Mouse (Mus musculus): Measurements from ENCODE around the gene Bag5. TPM values are rescaled to one million over a fixed set of nuclear protein-coding genes. Genes with fewer than 3 reads are reported as not detected.

Gene Bag5
- polyA plus RNA-seq, 1 experiment, result 20.6 TPM

GRCm38 (mm10) chr12:111710091-111710490, 3.0 kb downstream of the Bag5 start:
- no peak overlapping the region for H3K4me3 ChIP-seq (ENCODE audit: insufficient read depth, poor library complexity, severe bottlenecking)
- H3K36me3 ChIP-seq (ENCODE audit: control insufficient read depth, insufficient read depth), result peaks cover 22% of the 10 kb centered on the region
- peaks cover 27% of the 10 kb centered on the region for H3K79me3 ChIP-seq (ENCODE audit: low read depth)
- H3ac ChIP-seq (ENCODE audit: control insufficient read depth, insufficient read length, low read depth), result no peak overlapping the region
- H3K27me3 ChIP-seq (ENCODE audit: control insufficient read depth, insufficient read depth, insufficient read length), result no peaks in the 10 kb centered on the region
- TF ChIP-seq FOSL1 (IDR thresholded peaks at IDR 0.05; ENCODE audit: insufficient read depth, low read length, poor library complexity, severe bottlenecking), result no peak
- no peak for TF ChIP-seq CTCF (IDR thresholded peaks at IDR 0.05; ENCODE audit: control insufficient read depth, insufficient read depth, insufficient read length)
- TF ChIP-seq CEBPB (IDR thresholded peaks at IDR 0.05; ENCODE audit: low read depth), result no peak
- TF ChIP-seq MAX (IDR thresholded peaks at IDR 0.05), result no peak
- TF ChIP-seq USF1 (IDR thresholded peaks at IDR 0.05; ENCODE audit: low read depth), result no peak
- no peak for TF ChIP-seq MYOD1 (IDR thresholded peaks at IDR 0.05; ENCODE audit: control insufficient read depth, insufficient read length, low read depth)
- no peak for TF ChIP-seq MYOG (IDR thresholded peaks at IDR 0.05; ENCODE audit: control insufficient read depth, extremely low read depth, insufficient read length)
- peaks cover 52% of the 10 kb centered on the region for H3K79me2 ChIP-seq (ENCODE audit: control insufficient read depth, insufficient read depth)

- no peak for TF ChIP-seq MAX (IDR thresholded peaks at IDR 0.05)
- no peak for TF ChIP-seq MYOG (IDR thresholded peaks at IDR 0.05; ENCODE audit: control insufficient read depth, extremely low read depth, insufficient read length)
- TF ChIP-seq USF1 (IDR thresholded peaks at IDR 0.05; ENCODE audit: low read depth), result no peak
- no peak for TF ChIP-seq CEBPB (IDR thresholded peaks at IDR 0.05; ENCODE audit: low read depth)
- TF ChIP-seq CTCF (IDR thresholded peaks at IDR 0.05; ENCODE audit: control insufficient read depth, insufficient read depth, insufficient read length), result no peak
- H3K4me3 ChIP-seq (ENCODE audit: insufficient read depth, poor library complexity, severe bottlenecking), result no peak overlapping the region
- H3ac ChIP-seq (ENCODE audit: control insufficient read depth, insufficient read length, low read depth), result no peak overlapping the region
- H3K79me3 ChIP-seq (ENCODE audit: low read depth), result peaks cover 19% of the 10 kb centered on the region
- H3K27me3 ChIP-seq (ENCODE audit: control insufficient read depth, insufficient read depth, insufficient read length), result no peaks in the 10 kb centered on the region
- peaks cover 33% of the 10 kb centered on the region for H3K79me2 ChIP-seq (ENCODE audit: control insufficient read depth, insufficient read depth)
- H3K36me3 ChIP-seq (ENCODE audit: control insufficient read depth, insufficient read depth), result peaks cover 22% of the 10 kb centered on the region
Observed at GRCm38 (mm10) chr12:111708181-111708580, 4.9 kb downstream of the Bag5 start.

- Histone ChIP-seq H3K79me2 (ENCODE audit: control insufficient read depth, insufficient read depth) (peaks cover 6% of the 10 kb centered on the region), H3K27me3 (ENCODE audit: control insufficient read depth, insufficient read depth, insufficient read length) (no peaks in the 10 kb centered on the region), H3K4me3 (ENCODE audit: insufficient read depth, poor library complexity, severe bottlenecking) (no peak overlapping the region), H3ac (ENCODE audit: control insufficient read depth, insufficient read length, low read depth) (no peak overlapping the region), H3K36me3 (ENCODE audit: control insufficient read depth, insufficient read depth) (peaks cover 16% of the 10 kb centered on the region), H3K79me3 (ENCODE audit: low read depth) (peaks cover 3% of the 10 kb centered on the region)
- TF ChIP-seq CEBPB (IDR thresholded peaks at IDR 0.05; ENCODE audit: low read depth) (no peak), MAX (IDR thresholded peaks at IDR 0.05) (peak; percentile 48)
Observed at GRCm38 (mm10) chr12:111705186-111705973, 7.7 kb downstream of the Bag5 start.

DNA sequence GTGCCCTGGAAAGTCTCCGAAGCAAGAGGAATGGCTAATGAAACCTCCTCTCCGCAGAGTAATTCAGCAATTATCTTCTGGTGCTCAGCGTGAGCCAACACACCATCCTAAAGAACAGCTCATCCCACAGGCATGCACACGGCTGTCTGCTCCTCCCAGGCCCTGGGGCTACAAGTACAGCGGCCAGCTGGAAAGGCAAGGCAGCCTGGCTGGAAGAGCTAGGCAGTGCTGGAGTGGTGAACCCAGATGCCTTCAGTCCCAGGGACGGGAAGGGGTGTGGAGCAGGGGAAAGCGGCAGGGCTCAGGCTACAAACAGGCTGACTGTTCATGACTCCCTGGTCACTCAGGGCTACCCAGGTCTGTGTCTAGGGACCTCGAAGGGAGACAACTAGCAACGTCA, 8.4 kb downstream of the Bag5 start:
- Histone ChIP-seq H3K4me3 (ENCODE audit: insufficient read depth, poor library complexity, severe bottlenecking) (no peak overlapping the region), H3ac (ENCODE audit: control insufficient read depth, insufficient read length, low read depth) (peak overlapping the region; percentile 6), H3K79me3 (ENCODE audit: low read depth) (no peaks in the 10 kb centered on the region), H3K27me3 (ENCODE audit: control insufficient read depth, insufficient read depth, insufficient read length) (no peaks in the 10 kb centered on the region), H3K79me2 (ENCODE audit: control insufficient read depth, insufficient read depth) (no peaks in the 10 kb centered on the region), H3K36me3 (ENCODE audit: control insufficient read depth, insufficient read depth) (peaks cover 11% of the 10 kb centered on the region)
- peak; percentile 84 for TF ChIP-seq MAX (IDR thresholded peaks at IDR 0.05)
- peak; percentile 69 for TF ChIP-seq MYOD1 (IDR thresholded peaks at IDR 0.05; ENCODE audit: control insufficient read depth, insufficient read length, low read depth)
- no peak for TF ChIP-seq CEBPB (IDR thresholded peaks at IDR 0.05; ENCODE audit: low read depth)
- peak; percentile 69 for TF ChIP-seq FOSL1 (IDR thresholded peaks at IDR 0.05; ENCODE audit: insufficient read depth, low read length, poor library complexity, severe bottlenecking)
- no peak for TF ChIP-seq MYOG (IDR thresholded peaks at IDR 0.05; ENCODE audit: control insufficient read depth, extremely low read depth, insufficient read length)

DNA sequence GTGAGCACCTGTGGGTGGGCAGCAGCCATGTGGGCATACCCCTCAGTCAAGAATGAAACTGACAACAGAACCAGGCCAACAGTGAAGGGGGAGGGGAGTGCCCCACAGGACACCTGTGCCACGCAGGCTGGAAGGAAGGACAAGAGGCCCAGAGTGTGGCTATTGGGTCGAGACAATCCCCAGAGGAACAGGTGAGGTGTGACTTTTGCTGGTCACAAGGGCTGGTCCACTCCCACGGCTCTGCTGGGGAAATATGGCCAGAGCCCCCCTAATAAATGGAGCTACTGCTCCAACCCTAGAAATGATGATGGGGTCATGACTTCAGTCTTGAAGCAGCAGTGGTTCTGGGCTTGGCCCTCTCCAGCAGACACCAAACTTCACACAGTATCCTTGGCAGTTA, 9.8 kb downstream of the Bag5 start:
- no peaks in the 10 kb centered on the region for H3K79me2 ChIP-seq (ENCODE audit: control insufficient read depth, insufficient read depth)
- H3K4me3 ChIP-seq (ENCODE audit: insufficient read depth, poor library complexity, severe bottlenecking), result no peak overlapping the region
- no peak overlapping the region for H3ac ChIP-seq (ENCODE audit: control insufficient read depth, insufficient read length, low read depth)
- H3K36me3 ChIP-seq (ENCODE audit: control insufficient read depth, insufficient read depth), result no peaks in the 10 kb centered on the region
- H3K79me3 ChIP-seq (ENCODE audit: low read depth), result no peaks in the 10 kb centered on the region
- TF ChIP-seq MAX (IDR thresholded peaks at IDR 0.05), result no peak
- TF ChIP-seq MYOD1 (IDR thresholded peaks at IDR 0.05; ENCODE audit: control insufficient read depth, insufficient read length, low read depth), result no peak
- TF ChIP-seq USF1 (IDR thresholded peaks at IDR 0.05; ENCODE audit: low read depth), result no peak
- TF ChIP-seq FOSL1 (IDR thresholded peaks at IDR 0.05; ENCODE audit: insufficient read depth, low read length, poor library complexity, severe bottlenecking), result no peak
- TF ChIP-seq CTCF (IDR thresholded peaks at IDR 0.05; ENCODE audit: control insufficient read depth, insufficient read depth, insufficient read length), result no peak
- TF ChIP-seq MYOG (IDR thresholded peaks at IDR 0.05; ENCODE audit: control insufficient read depth, extremely low read depth, insufficient read length), result no peak
- no peak for TF ChIP-seq CEBPB (IDR thresholded peaks at IDR 0.05; ENCODE audit: low read depth)
- no peaks in the 10 kb centered on the region for H3K27me3 ChIP-seq (ENCODE audit: control insufficient read depth, insufficient read depth, insufficient read length)

DNA sequence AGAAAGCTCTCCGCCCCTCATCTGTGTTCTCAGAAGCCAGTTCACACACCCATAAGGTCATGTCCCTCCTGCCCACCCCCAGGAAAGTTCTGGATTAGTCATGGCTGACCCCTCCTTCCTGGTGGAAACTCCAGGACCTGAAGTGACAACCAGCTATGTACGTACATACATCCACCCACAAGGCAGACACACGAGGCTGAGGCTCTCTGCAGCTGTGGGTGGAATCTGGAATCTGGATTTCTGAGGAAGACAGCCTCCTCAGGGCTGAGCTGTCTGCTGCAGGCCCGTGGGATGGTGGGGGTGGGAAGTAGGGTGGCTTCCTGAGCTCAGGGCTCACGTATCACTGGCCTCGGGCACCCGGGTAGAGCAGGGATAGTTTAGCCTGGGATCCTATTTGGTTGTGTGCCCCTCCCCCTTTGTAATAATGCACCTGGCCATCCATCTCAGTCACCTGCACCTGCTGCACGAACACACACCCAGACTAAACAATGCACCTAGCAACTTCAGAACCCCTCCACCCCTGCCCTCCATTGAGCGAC, 12.1 kb downstream of the Bag5 start:
- TF ChIP-seq MAX (IDR thresholded peaks at IDR 0.05) (no peak), FOSL1 (IDR thresholded peaks at IDR 0.05; ENCODE audit: insufficient read depth, low read length, poor library complexity, severe bottlenecking) (no peak), MYOD1 (IDR thresholded peaks at IDR 0.05; ENCODE audit: control insufficient read depth, insufficient read length, low read depth) (no peak), MYOG (IDR thresholded peaks at IDR 0.05; ENCODE audit: control insufficient read depth, extremely low read depth, insufficient read length) (no peak), CEBPB (IDR thresholded peaks at IDR 0.05; ENCODE audit: low read depth) (no peak)
- H3ac ChIP-seq (ENCODE audit: control insufficient read depth, insufficient read length, low read depth), result no peak overlapping the region
- H3K79me2 ChIP-seq (ENCODE audit: control insufficient read depth, insufficient read depth), result no peaks in the 10 kb centered on the region
- no peaks in the 10 kb centered on the region for H3K36me3 ChIP-seq (ENCODE audit: control insufficient read depth, insufficient read depth)
- no peaks in the 10 kb centered on the region for H3K27me3 ChIP-seq (ENCODE audit: control insufficient read depth, insufficient read depth, insufficient read length)
- H3K79me3 ChIP-seq (ENCODE audit: low read depth), result no peaks in the 10 kb centered on the region
- H3K4me3 ChIP-seq (ENCODE audit: insufficient read depth, poor library complexity, severe bottlenecking), result no peak overlapping the region

Data from C2C12 (cell line).